Mouse (Mus musculus) cerebellum, adult 2 months (tissue): ENCODE measurements around the gene Prss45.

Source experiments
- CTCF ChIP-seq: fragments of 200-500 bp; IDR thresholded peaks from 2 replicates; pipeline ENCODE4 v1.5.1; 2011; ENCODE audit warnings: low read depth, mild to moderate bottlenecking, control low read depth, low read length, moderate library complexity, borderline replicate concordance; ENCODE audit not compliant: insufficient read depth
- POLR2A ChIP-seq: fragments of 200-500 bp; IDR thresholded peaks from 2 replicates; pipeline ENCODE4 v1.6.1; 2011; ENCODE audit warnings: low read length, control low read depth, borderline replicate concordance; ENCODE audit not compliant: insufficient read depth

DNA sequence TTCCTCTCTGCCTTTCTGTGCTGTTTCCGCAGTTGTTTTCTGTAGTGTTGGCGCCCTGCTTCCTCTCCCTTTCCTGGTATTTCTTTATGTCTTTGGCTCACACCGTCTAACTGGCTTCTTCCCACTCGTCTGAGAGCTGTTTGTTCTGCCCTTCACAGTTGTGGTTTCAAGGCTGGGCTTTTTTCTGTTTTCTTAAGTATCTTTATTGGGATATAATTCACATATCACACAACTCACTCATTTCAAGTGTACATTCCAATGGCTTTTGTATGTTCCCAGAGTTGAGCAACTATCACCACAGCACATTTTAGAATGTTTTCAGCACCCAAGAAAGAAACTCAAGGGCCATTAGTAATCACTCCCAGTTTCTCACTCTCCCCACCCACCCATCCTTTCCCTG, 43.9 kb upstream of the Prss45 start:
- TF ChIP-seq CTCF (no peak), POLR2A (no peak)
